Mouse (Mus musculus) brain, embryonic 14.5 days (tissue): Measurements from ENCODE around the gene Msantd1.

ENCODE experiments used
- CTCF ChIP-seq: fragments of 200-500 bp; IDR thresholded peaks from 2 replicates; pipeline ENCODE4 v1.5.1; 2012; ENCODE audit warnings: inconsistent platforms, mild to moderate bottlenecking, moderate library complexity, borderline replicate concordance; ENCODE audit not compliant: insufficient read depth, insufficient read length; ENCODE audit errors: extremely low read depth
- POLR2A ChIP-seq: fragments of 200-500 bp; IDR thresholded peaks from 2 replicates; pipeline ENCODE4 v1.6.1; 2012; ENCODE audit warnings: mild to moderate bottlenecking, inconsistent platforms, borderline replicate concordance; ENCODE audit not compliant: poor library complexity, insufficient read depth, insufficient read length, severe bottlenecking; ENCODE audit errors: extremely low read depth

- no peak for TF ChIP-seq CTCF
- TF ChIP-seq POLR2A = no peak
Observed at GRCm38 (mm10) chr5:34965531-34965930, 57.7 kb downstream of the Msantd1 start.
